Mouse (Mus musculus) midbrain, embryonic 15.5 days (tissue): ENCODE results near the gene Pop5. TPM values are rescaled to one million over a fixed set of nuclear protein-coding genes. Genes with fewer than 3 reads are reported as not detected.
A peak's percentile ranks its signal among the peaks of the same experiment; 100 is the strongest.

ENCODE experiments used
- ATAC-seq: fragments of 200-750 bp; cut with Nextera tagmentation; replicated peaks from 2 replicates; pipeline ENCODE4 v1.8.0; 2017; ENCODE audit warnings: moderate TSS enrichment
- H3K27ac ChIP-seq: fragments of 300-500 bp; sonication (generic); 2 replicates; pipeline ENCODE4 v1.5.1; 2015; ENCODE audit warnings: mild to moderate bottlenecking, inconsistent platforms
- H3K27me3 ChIP-seq: fragments of 300-500 bp; sonication (generic); replicated peaks from 2 replicates; pipeline ENCODE4 v1.6.1; 2015; ENCODE audit warnings: inconsistent platforms
- H3K36me3 ChIP-seq: fragments of 300-500 bp; sonication (generic); replicated peaks from 2 replicates; pipeline ENCODE4 v1.6.1; 2015; ENCODE audit warnings: inconsistent platforms
- H3K4me1 ChIP-seq: fragments of 300-500 bp; sonication (generic); 2 replicates; pipeline ENCODE4 v1.6.1; 2015; ENCODE audit warnings: inconsistent platforms
- H3K4me2 ChIP-seq: fragments of 300-500 bp; sonication (generic); 2 replicates; pipeline ENCODE4 v1.6.1; 2015; ENCODE audit warnings: inconsistent platforms, mild to moderate bottlenecking, moderate library complexity
- H3K4me3 ChIP-seq: fragments of 300-500 bp; sonication (generic); 2 replicates; pipeline ENCODE4 v1.5.1; 2015; ENCODE audit warnings: mild to moderate bottlenecking, inconsistent platforms
- H3K9ac ChIP-seq: fragments of 300-500 bp; sonication (generic); 2 replicates; pipeline ENCODE4 v1.6.1; 2015; ENCODE audit warnings: mild to moderate bottlenecking, inconsistent platforms
- H3K9me3 ChIP-seq: fragments of 300-500 bp; sonication (generic); 2 replicates; pipeline ENCODE4 v1.6.1; 2016; ENCODE audit warnings: inconsistent platforms
- WGBS: fragments of 180-500 bp; shearing (Covaris S2); methylation state at CpG from one replicate; pipeline ENCODE4 v1.1.7; 2015; ENCODE audit warnings: mixed read lengths; 5-methylcytosine and 5-hydroxymethylcytosine counted together
- polyA plus RNA-seq: library from polyadenylated mRNA; unstranded; fragments of >200 nt; fragmentation: Nextera tagmentation; extraction: Ambion mirVana; gene quantifications from 2 replicates; pipeline ENCODE4 v1.2.1, GENCODE M21; 2015

The Pop5 gene
- polyA plus RNA-seq = 93.6 and 94.4 TPM in 2 replicates

DNA sequence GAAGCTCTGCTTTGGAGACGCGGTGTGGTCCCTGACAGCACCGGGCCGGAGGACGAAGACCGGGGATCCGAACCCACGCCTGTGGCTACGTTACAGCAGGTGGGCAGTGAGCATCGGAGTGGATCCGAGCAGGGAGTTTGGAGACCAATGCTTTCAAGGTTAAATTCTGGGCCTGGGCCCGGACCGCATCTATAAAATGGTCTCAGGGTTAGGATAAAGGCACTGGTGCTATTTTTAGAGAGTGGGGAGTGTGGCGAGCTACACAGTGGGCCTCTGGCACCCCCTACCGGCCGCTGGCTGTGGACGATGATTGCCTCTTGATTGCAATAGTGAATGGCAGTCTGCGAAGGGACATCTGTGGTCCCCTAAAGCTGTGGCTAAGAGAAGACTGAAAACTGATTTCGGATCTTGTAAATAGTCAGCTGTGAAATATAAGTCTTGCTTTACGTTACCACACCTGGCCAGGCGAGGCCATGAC, at the start of gene Pop5:
Pop5 (plus strand) TSS at position 51 of the 478 bp plus-strand sequence.
- peak within 1 kb of the TSS; percentile 46 for H3K4me3 ChIP-seq
- H3K27ac ChIP-seq = peak within 1 kb of the TSS; percentile 16
- 1% methylated on average over 21 of the region's 21 CpGs for WGBS

DNA sequence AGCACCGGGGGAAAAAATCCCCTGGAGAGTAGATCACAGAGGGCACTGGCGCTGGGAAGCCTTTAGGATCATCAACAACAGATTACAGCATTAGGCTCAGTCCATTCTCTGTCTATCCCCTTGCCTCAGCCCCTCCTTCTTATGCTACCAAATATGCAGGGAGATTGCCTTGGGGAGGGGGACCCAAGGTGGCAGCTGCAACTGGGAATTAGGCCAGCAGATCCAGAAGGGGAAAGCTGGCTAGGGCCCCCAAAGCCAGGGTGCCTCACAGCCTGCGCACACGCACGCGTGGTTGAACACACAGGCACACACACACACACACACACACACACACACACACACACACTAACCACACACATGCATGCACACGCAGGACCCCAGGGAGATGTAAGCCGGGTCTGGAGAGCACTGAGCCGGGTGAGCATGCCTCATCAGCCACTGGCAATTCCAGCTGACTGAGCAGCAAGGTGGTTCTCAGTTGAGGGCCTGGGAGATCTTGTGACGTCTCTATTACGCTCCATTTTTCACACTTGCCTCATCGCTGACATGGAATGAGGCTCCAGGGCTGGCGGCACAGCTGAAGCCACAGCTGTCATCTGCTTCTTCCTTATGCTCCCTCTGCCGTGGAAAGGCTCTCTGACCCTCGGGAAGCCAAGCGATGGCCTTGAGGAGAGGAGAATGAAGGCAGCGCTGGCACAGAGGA, 49.1 kb upstream of the Pop5 start:
- no peak overlapping the region for H3K4me3 ChIP-seq
- no peak overlapping the region for H3K27ac ChIP-seq
- H3K9me3 ChIP-seq = no peaks in the 10 kb centered on the region
- 25% methylated on average over 17 of the region's 17 CpGs for WGBS
- H3K27me3 ChIP-seq = peaks cover 23% of the 10 kb centered on the region
- peaks cover 30% of the 10 kb centered on the region for H3K4me1 ChIP-seq
- no peaks in the 10 kb centered on the region for H3K36me3 ChIP-seq
- no peak overlapping the region for H3K9ac ChIP-seq
- H3K4me2 ChIP-seq = peak overlapping the region; percentile 22
- peak; percentile 22; the same call in 1 of the 2 replicates for ATAC-seq

More for the DNA sequence above, at the start of gene Pop5:
- ATAC-seq = peak; percentile 69
- H3K4me2 ChIP-seq = peak within 1 kb of the TSS; percentile 69
- H3K9ac ChIP-seq = peak within 1 kb of the TSS; percentile 60
- H3K9me3 ChIP-seq = no peaks in the 10 kb centered on the region
- peaks cover 12% of the 10 kb centered on the region for H3K27me3 ChIP-seq
- H3K4me1 ChIP-seq = peaks cover 22% of the 10 kb centered on the region
- peaks cover 9% of the 10 kb centered on the region for H3K36me3 ChIP-seq

DNA sequence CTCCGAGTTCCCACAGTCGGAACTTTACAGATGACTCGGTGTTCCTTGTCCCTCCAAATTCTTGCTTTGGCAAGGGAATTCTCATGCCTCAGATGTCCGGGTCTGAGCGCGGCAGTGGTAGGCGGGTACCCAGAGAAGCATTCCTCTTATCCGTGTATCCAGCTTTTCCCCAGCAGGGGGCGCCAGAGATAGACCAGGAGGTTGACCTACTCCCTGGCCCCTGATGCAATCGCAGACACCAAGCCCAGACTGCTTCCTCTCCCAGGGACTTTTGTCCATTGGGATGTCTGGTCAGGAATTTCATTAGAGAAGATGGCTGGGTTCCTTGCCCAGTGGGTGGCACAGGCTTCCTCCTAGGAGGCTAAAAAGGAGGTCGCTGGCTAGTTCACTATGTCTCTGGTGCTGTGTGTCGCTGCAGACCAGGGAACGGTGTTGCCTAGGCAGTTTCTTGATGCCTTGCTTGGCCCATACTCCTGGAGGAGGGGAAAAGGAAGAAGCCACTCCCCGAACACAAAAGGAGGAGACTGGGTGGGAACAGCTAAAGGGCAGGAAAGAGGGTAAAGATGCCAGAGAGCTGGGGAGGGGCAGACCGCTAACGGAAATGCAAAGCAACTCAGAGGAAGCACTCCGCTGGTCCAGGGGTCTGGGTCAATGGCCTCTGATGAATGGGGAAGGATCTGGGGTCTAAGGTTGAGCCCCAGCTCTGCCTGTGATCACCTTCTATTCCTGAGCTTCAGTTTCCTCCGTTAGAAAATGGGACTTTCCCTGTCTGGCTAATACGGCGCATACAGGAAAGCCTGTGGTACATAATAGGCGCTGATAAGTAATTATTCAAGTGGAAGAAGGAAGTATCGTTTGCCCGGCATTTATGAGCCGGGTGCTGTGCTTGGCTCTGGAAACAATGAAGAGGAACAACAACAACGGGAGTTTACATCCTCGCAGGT, 48.2 kb upstream of the Pop5 start:
- peaks cover 32% of the 10 kb centered on the region for H3K27me3 ChIP-seq
- H3K4me2 ChIP-seq = peak overlapping the region; percentile 22
- WGBS = 20% methylated on average over 26 of the region's 26 CpGs
- H3K4me3 ChIP-seq = no peak overlapping the region
- H3K9me3 ChIP-seq = no peaks in the 10 kb centered on the region
- peak; percentile 58 for ATAC-seq
- H3K27ac ChIP-seq = no peak overlapping the region
- H3K4me1 ChIP-seq = peaks cover 39% of the 10 kb centered on the region
- no peak overlapping the region for H3K9ac ChIP-seq
- no peaks in the 10 kb centered on the region for H3K36me3 ChIP-seq

DNA sequence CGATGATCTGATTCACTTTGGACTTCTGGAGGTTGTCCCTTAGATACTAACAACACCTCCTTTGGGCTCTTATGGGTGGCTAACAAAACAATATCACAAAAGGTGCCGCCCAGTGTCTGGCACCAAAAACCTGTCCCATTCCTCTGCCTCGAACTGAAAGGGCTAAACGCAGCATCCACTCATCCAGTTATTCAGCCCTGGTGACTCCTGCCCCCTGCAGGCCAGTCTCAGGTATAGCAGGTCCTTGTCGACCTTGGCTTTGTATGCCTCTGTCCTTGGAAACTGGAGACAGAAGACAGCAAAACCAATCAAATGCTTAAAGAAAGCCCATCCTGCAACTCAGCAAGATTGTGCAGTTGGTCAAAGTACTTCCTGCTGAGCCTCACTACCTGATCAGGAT, 46.8 kb upstream of the Pop5 start:
- Histone ChIP-seq H3K36me3 (no peaks in the 10 kb centered on the region), H3K9ac (no peak overlapping the region), H3K9me3 (no peaks in the 10 kb centered on the region), H3K4me3 (no peak overlapping the region), H3K27ac (no peak overlapping the region), H3K27me3 (peaks cover 39% of the 10 kb centered on the region), H3K4me1 (peaks cover 50% of the 10 kb centered on the region), H3K4me2 (no peak overlapping the region)
- 45% methylated on average over 5 of the region's 5 CpGs for WGBS
- ATAC-seq = no peak

DNA sequence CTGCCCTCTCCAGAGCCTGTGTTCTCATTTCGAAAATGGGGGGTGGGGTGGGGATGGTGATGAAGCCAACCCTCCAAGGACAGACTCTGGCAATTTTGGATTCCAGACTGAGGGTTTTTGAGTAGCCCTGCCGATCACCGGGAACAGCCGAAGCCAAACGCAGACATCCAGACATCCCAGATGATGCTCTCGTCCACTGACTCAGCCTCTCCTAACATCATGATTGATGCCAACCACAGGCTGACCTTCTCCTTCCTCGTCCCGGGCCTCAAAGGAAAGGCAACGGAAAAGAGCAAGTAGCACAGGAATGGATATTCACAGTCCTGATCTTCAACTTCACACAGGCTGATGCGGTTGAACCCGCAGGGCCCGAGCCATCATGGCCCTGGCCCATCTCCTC, 45.6 kb upstream of the Pop5 start:
- Histone ChIP-seq H3K27ac (no peak overlapping the region), H3K4me2 (no peak overlapping the region), H3K4me3 (no peak overlapping the region), H3K27me3 (peaks cover 39% of the 10 kb centered on the region), H3K9ac (no peak overlapping the region), H3K9me3 (no peaks in the 10 kb centered on the region), H3K4me1 (peaks cover 47% of the 10 kb centered on the region), H3K36me3 (no peaks in the 10 kb centered on the region)
- no peak for ATAC-seq
- 85% methylated on average over 12 of the region's 12 CpGs for WGBS

DNA sequence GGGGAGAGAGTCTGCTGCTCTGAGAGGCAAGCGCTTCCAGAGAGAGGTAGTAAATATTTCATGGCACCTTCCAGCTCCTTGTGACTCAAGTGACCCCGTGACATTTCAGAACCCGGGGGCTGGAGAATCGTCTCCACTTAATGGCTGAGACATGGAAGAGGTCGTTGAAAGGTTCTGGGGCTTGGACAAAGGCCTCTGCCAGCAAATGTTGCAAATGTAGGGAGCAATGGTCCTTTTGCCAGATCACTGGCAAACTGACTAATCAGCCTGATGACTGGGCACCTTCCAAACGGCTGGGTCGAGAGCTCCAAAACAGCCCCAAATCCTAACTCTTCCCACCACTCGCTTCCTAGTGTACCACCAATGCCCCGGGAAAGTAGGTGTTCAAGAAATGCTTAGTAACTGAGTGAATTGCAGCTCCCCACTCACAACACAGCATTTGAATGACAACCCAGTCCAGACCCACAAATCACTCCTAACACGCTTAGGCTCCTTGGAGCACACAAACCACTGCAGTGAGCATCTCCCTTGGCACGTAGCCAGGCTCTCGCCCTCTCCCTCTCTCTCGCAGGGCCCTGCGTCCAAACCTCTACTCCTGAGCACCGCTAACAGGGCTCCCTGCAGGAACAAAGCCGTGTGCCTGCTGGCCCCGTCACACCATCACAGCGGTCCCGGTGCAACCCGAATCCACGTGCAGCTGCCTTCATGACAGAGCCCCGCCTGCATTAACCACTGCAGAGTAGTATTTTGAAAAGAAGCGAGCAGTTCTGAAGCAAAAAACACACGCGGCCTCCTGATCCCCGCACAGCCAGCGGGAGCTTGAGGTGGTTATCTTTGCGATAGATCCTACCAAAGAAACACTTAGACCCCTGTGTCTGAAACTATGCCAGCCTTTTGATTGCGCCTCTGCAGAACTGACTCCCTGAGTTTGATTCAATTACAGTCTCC, 43.5 kb upstream of the Pop5 start:
- Histone ChIP-seq H3K4me1 (peaks cover 33% of the 10 kb centered on the region), H3K36me3 (no peaks in the 10 kb centered on the region), H3K4me3 (peak overlapping the region; percentile 59), H3K27me3 (peaks cover 39% of the 10 kb centered on the region), H3K9ac (0 out of 2 replicates have a peak overlapping the region, but pooled peaks have one; percentile 57), H3K4me2 (peak overlapping the region; percentile 99), H3K27ac (no peak overlapping the region), H3K9me3 (no peaks in the 10 kb centered on the region)
- WGBS = 9% methylated on average over 29 of the region's 29 CpGs
- ATAC-seq = no peak

DNA sequence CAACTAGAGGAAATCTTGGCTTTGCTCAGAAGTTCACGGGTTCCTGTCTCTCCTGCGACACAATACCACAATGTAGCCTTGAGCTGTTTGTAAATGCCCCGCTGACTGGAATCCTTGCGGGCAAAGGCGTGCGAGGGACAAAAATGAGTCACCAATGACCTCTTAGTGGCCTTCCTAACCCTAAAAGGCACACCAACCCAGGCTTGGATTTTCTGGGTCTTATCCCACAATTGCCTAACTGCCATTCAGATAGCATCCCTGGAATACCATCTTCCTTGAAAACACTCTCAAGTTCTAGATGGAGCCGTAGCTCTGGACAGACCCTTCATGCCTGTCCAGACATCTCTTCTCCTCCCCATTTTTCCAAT, 42.8 kb upstream of the Pop5 start:
- no peak for ATAC-seq
- Histone ChIP-seq H3K4me2 (peak overlapping the region; percentile 99), H3K4me3 (peak overlapping the region; percentile 59), H3K4me1 (peaks cover 29% of the 10 kb centered on the region), H3K27me3 (peaks cover 39% of the 10 kb centered on the region), H3K9me3 (no peaks in the 10 kb centered on the region), H3K36me3 (no peaks in the 10 kb centered on the region), H3K9ac (peak overlapping the region; percentile 57), H3K27ac (no peak overlapping the region)
- 13% methylated on average over 7 of the region's 7 CpGs for WGBS

DNA sequence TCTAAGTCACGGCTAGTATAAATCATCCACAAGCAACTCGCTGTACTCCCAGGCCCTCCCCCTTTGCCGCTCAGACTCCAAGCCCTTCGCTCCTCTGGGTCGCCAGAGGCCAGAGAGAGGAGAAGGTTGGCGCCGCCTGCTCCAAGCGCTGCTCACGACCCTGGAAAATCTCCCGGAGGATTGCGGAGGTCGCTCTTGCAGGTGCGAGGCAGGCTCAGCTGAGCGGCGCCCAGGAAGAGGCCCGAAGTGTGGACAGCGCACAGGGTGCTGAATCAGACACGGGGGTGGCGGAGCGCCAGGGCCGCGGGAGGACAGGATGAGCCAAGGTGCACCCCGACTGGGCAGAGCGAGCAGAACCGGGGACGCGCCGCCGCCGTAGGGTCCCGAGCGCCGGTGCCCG, 42.4 kb upstream of the Pop5 start:
- Histone ChIP-seq H3K4me3 (peak overlapping the region; percentile 59), H3K9me3 (no peaks in the 10 kb centered on the region), H3K27me3 (peaks cover 39% of the 10 kb centered on the region), H3K4me1 (peaks cover 29% of the 10 kb centered on the region), H3K4me2 (peak overlapping the region; percentile 99), H3K36me3 (no peaks in the 10 kb centered on the region), H3K9ac (peak overlapping the region; percentile 57), H3K27ac (no peak overlapping the region)
- peak; percentile 29; the same call in 1 of the 2 replicates for ATAC-seq
- WGBS = under 1% methylated on average over 34 of the region's 34 CpGs

DNA sequence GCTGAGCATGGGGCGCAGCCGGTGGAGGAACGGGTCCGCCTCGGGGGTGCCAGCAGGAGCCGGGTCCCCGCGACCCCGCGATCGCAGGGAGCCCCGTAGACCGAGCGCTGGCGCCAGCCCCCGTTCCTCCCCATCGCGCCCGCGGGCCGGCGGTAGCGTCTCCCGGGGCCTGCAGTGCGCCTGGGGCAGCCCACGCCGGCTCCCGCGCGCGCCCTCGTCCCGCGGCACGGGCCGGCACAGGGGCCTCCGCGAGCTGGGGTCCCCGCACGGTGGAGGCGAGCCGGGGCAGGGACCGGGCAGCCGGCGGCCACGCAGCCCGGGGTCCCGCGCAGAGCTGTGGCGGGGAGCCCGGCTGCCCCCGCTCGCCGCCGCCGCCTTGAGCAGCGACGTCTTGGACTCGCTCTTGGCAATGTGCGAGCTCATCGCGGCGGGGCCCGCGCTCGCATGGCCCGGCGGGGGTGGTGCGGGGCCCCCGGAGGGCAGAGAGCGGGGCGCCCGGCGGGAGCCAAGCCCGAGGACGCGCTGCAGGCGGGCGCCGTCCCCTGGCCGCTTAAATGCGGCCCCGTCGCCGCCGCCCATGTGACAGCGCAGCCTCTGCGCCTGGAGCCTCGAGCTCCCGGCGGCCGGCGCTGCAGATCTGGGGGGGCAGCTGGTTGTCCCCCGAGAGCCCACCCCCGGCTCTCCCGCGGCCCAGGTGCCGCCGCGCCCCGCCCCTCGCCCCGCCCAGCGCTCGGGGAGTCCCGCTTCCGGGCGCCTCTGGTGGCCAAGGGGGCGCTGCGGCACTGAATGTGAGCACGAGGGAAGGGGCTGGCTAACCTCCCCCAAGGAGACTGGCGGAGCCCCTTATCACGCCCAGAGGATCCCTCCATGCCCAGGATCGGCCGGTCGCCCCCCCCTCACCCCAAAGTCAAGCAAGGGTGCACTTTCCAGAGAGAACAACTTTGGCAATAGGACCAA, 41.7 kb upstream of the Pop5 start, which contains the start of gene Cabp1:
Cabp1 (minus strand) TSS at position 713 of the 957 bp plus-strand sequence.
- no peaks in the 10 kb centered on the region for H3K36me3 ChIP-seq
- H3K9me3 ChIP-seq = no peaks in the 10 kb centered on the region
- H3K9ac ChIP-seq = peak within 1 kb of the TSS; percentile 57
- peak; percentile 75 for ATAC-seq
- under 1% methylated on average over 71 of the region's 116 CpGs for WGBS
- peaks cover 29% of the 10 kb centered on the region for H3K4me1 ChIP-seq
- H3K4me3 ChIP-seq = peak within 1 kb of the TSS; percentile 59
- peaks cover 39% of the 10 kb centered on the region for H3K27me3 ChIP-seq
- no peak within 1 kb of the TSS for H3K27ac ChIP-seq
- peak within 1 kb of the TSS; percentile 99 for H3K4me2 ChIP-seq

DNA sequence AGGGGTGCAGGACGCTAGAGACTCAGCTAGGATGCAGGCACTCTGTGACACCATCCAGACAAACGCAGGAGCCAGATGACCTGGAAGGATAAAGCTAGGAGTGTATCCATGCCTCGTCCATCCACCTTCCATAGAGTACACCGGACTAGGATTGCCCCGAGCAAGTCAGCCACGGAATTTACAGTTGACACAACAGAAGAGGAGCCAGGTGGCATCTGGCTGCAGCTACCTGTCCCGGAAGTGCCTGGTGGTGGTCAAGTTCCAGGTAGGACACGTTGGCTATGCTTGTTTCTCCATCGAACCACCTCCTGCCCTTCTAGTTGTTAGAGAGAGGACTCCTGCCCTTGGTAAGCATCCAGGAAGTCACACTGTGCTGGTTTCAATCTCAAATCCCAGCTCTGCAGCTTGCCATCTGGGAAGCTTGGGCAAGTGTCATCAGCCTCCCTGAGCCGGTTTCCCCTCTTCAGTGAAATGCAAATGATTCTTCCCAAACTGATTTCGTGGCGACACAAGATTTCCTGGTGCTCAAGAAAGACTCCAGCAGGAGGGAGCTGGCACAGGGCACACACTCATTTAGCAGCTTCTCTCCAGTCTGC, 40.9 kb upstream of the Pop5 start:
- 0 out of 2 replicates have a peak, but pooled peaks have one; percentile 32 for ATAC-seq

More for the DNA sequence above, 40.9 kb upstream of the Pop5 start:
- no peak overlapping the region for H3K27ac ChIP-seq
- peak overlapping the region; percentile 59 for H3K4me3 ChIP-seq
- H3K4me1 ChIP-seq = peaks cover 29% of the 10 kb centered on the region
- H3K4me2 ChIP-seq = peak overlapping the region; percentile 99
- H3K9ac ChIP-seq = no peak overlapping the region
- H3K27me3 ChIP-seq = peaks cover 33% of the 10 kb centered on the region
- no peaks in the 10 kb centered on the region for H3K9me3 ChIP-seq
- WGBS = 3% methylated on average over 12 of the region's 12 CpGs
- no peaks in the 10 kb centered on the region for H3K36me3 ChIP-seq
